Mouse (Mus musculus) embryonic facial prominence, embryonic 14.5 days (tissue): ENCODE data around the gene Inpp5k. TPM values are rescaled to one million over a fixed set of nuclear protein-coding genes. Genes with fewer than 3 reads are reported as not detected.

Experiments
- ATAC-seq: fragments of 200-750 bp; cut with Nextera tagmentation; 2 replicates; pipeline ENCODE4 v1.8.0; 2017; ENCODE audit warnings: low read depth, moderate number of reproducible peaks, moderate TSS enrichment
- DNase-seq: peaks from one replicate; pipeline ENCODE4 v3.0.0-alpha.2; 2015; ENCODE audit warnings: low spot score
- H3K27ac ChIP-seq: fragments of 300-500 bp; sonication (generic); replicated peaks from 2 replicates; pipeline ENCODE4 v1.5.1; 2014; ENCODE audit warnings: low read depth, mild to moderate bottlenecking, low read length, moderate library complexity
- H3K27me3 ChIP-seq: fragments of 300-500 bp; sonication (generic); replicated peaks from 2 replicates; pipeline ENCODE4 v1.6.1; 2014; ENCODE audit warnings: low read length; ENCODE audit not compliant: control insufficient read depth, insufficient read depth
- H3K36me3 ChIP-seq: fragments of 300-500 bp; sonication (generic); 2 replicates; pipeline ENCODE4 v1.6.1; 2014; ENCODE audit warnings: low read length, mixed read lengths; ENCODE audit not compliant: control insufficient read depth, insufficient read depth
- H3K4me1 ChIP-seq: fragments of 300-500 bp; sonication (generic); 2 replicates; pipeline ENCODE4 v1.6.1; 2014; ENCODE audit warnings: antibody characterized with exemption, low read length; ENCODE audit not compliant: control insufficient read depth, insufficient read depth
- H3K4me2 ChIP-seq: fragments of 300-500 bp; sonication (generic); 2 replicates; pipeline ENCODE4 v1.6.1; 2014; ENCODE audit warnings: low read depth, mild to moderate bottlenecking, low read length, moderate library complexity, mixed read lengths
- H3K4me3 ChIP-seq: fragments of 300-500 bp; sonication (generic); 2 replicates; pipeline ENCODE4 v1.5.1; 2014; ENCODE audit warnings: low read depth, mild to moderate bottlenecking, low read length
- H3K9ac ChIP-seq: fragments of 300-500 bp; sonication (generic); 2 replicates; pipeline ENCODE4 v1.6.1; 2014; ENCODE audit warnings: low read depth, mild to moderate bottlenecking, low read length, moderate library complexity, mixed read lengths
- H3K9me3 ChIP-seq: fragments of 300-500 bp; sonication (generic); 2 replicates; pipeline ENCODE4 v1.6.1; 2016; ENCODE audit warnings: low read length; ENCODE audit not compliant: control insufficient read depth
- WGBS: fragments of 180-500 bp; shearing (Covaris S2); extraction: QIAGEN DNeasy Blood & Tissue Kit; methylation state at CpG from one replicate; pipeline ENCODE4 v1.1.7; 2014; 5-methylcytosine and 5-hydroxymethylcytosine counted together
- polyA plus RNA-seq: library from polyadenylated mRNA; unstranded; fragments of >200 nt; fragmentation: Nextera tagmentation; extraction: Ambion mirVana; gene quantifications from 2 replicates; pipeline ENCODE4 v1.2.1, GENCODE M21; 2014

Gene Inpp5k
- polyA plus RNA-seq, 1 experiment from 2014 or later, result 23.7 TPM

DNA sequence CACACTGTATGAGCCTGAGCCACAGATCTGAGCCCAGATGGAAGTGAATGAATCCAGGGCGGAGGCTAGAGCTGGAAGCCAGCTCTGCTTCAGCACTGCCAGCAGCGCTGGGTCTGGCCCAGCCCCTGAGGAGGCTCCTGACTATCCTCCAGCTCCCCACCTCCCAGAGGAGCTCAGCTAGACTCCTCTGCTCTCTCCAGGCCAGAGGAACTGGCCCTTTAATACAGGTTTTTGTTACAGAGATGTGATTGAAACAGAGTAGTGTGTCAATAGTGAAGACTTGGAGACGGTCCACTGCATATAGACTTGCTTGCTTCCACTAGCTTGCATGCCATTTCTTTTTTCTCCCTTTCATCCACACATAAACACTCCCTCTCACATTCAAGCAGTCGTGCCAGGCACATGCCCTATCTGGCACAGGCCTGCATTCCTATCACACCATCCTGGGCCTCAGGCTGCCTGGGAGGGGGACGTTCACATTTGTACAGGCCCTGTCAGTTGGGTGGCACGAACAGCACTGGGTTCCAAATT is 17.0 kb downstream of the Inpp5k start:
- H3K4me3 ChIP-seq, result no peak overlapping the region
- H3K9ac ChIP-seq, result no peak overlapping the region
- WGBS, result 67% methylated on average over 6 of the region's 6 CpGs
- peaks cover 11% of the 10 kb centered on the region; the same call in 1 of the 2 replicates for H3K4me1 ChIP-seq
- 0 out of 2 replicates have a peak, but pooled peaks cover 5% of the 10 kb centered on the region for H3K36me3 ChIP-seq
- ATAC-seq, result no peak
- no peaks in the 10 kb centered on the region for H3K9me3 ChIP-seq
- peaks cover 8% of the 10 kb centered on the region; the same call in 1 of the 2 replicates for H3K27me3 ChIP-seq
- DNase-seq, result no peak
- no peak overlapping the region for H3K27ac ChIP-seq
- H3K4me2 ChIP-seq, result no peak overlapping the region

DNA sequence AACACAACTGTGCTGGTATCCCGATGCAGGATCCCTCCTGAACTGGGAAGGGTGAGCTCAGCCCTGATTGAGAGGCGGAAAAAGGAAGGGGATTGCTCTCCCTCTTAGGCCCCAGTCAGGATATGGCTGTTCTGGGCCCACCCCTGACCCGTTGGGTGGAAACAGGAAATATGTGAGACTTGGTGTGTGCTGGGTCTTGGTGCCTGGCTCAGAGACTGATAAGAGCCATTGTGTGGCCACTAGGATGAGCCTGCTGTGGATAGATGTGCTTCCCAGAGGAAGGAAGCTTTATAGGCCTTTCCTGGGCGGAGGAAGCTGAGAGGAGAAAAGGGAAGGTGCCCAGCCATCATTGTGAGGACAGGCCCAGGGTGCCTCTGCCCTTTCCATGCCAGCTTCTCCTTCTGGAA is 18.4 kb downstream of the Inpp5k start:
- no peaks in the 10 kb centered on the region for H3K9me3 ChIP-seq
- H3K4me2 ChIP-seq, result no peak overlapping the region
- WGBS, result 71% methylated on average over 4 of the region's 4 CpGs
- H3K9ac ChIP-seq, result no peak overlapping the region
- no peak for DNase-seq
- H3K36me3 ChIP-seq, result 0 out of 2 replicates have a peak, but pooled peaks cover 2% of the 10 kb centered on the region
- peaks cover 8% of the 10 kb centered on the region; the same call in 1 of the 2 replicates for H3K27me3 ChIP-seq
- H3K27ac ChIP-seq, result 0 out of 2 replicates have a peak overlapping the region, but pooled peaks have one; percentile 2
- no peak for ATAC-seq
- H3K4me3 ChIP-seq, result no peak overlapping the region
- peaks cover 21% of the 10 kb centered on the region for H3K4me1 ChIP-seq

DNA sequence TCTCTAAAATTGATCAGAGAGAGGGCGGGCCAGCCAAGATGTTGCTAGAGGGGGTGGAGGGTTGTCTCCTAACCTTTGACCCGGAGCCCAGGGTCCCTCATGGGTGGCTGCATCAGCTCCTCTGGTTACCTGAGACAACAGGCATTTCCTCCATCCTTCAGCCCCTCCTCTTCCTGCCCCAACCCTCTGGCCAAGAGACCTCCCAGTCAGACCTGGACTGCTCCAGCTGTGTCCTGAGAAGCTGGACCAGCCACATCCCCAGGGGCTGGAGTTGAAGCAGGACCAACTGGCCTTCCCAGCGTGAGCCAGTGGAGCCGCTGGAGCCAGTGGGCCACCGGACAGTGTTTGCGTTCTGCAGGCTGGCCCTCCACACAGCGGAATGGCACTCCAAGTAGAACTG is 19.5 kb downstream of the Inpp5k start, which contains the start of gene Myo1c:
Gene Myo1c, plus strand, starts transcription at position 194 of the 400 bp plus-strand sequence.
- WGBS, result 67% methylated on average over 7 of the region's 7 CpGs
- H3K4me3 ChIP-seq, result peak within 1 kb of the TSS; percentile 68
- peaks cover 29% of the 10 kb centered on the region for H3K4me1 ChIP-seq
- DNase-seq, result no peak
- peak within 1 kb of the TSS; percentile 80 for H3K9ac ChIP-seq
- peaks cover 8% of the 10 kb centered on the region; the same call in 1 of the 2 replicates for H3K27me3 ChIP-seq
- H3K27ac ChIP-seq, result peak within 1 kb of the TSS; percentile 77
- H3K36me3 ChIP-seq, result no peaks in the 10 kb centered on the region
- H3K9me3 ChIP-seq, result no peaks in the 10 kb centered on the region
- ATAC-seq, result no peak
- H3K4me2 ChIP-seq, result peak within 1 kb of the TSS; percentile 90

DNA sequence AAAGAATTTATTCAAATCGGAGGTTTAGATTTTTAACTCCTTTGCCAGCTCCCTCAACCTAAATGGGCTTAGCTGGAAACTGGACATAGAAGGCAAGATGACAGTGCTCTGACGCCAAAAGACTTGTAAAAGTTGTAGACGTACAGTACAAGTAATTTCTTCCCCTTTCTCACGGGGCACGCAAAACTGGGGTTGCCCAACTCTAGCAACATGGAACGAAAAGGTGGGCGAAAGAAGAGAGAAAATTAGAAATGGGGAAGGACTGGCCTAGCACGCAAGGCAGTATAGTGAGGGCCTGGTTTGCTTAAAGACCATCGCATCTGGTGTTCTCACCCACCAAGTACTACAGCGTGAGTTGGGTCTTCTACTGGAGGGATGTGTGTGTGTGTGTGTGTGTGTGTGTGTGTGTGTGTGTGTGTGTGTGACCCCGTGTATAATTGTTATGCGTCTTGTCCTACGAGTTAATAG is 20.2 kb downstream of the Inpp5k start:
- H3K36me3 ChIP-seq, result no peaks in the 10 kb centered on the region
- no peaks in the 10 kb centered on the region for H3K9me3 ChIP-seq

DNA sequence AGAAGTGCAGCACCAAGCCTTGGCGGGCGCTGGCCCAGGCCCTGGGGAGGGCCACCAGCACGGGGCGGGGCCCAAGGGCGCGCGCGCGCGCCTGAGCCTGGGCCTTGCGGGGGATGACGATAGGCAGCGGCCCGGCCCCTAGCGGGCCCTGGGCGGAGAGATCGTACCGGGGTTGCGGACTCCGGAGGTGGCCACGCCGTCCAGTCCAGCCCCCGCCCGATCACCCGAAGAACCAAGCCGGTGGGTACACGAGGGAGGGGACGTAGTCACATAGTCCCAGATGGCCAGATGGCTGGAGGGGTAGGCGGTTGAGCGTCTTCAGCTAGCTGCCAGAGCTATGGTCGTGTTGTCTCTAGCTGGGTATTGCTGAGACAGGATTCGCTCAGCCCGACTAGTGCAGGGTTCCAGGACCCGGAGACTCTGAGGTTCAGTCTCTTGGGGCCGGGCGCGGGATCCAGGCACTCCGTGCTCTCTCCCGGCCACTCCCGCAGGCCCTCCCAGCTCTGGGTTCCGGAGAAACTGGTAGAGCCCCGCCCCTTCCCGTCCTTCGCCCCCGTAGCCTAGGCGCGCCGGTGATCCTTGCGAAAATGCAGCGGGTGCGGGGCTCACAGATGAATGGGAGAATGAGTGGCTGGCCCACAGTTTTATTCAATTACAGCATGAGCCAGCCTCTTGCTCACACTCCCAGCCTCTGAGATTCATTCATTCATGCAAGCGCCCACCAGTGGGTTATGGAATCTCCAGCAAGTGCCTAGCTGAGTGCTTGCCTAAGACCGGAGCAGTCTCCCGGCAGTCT is 20.8 kb downstream of the Inpp5k start:
- Histone ChIP-seq H3K9ac (peak overlapping the region; percentile 80), H3K4me2 (peak overlapping the region; percentile 90), H3K4me1 (peaks cover 31% of the 10 kb centered on the region), H3K4me3 (peak overlapping the region; percentile 68), H3K36me3 (no peaks in the 10 kb centered on the region), H3K9me3 (no peaks in the 10 kb centered on the region), H3K27ac (peak overlapping the region; percentile 77), H3K27me3 (peaks cover 8% of the 10 kb centered on the region; the same call in 1 of the 2 replicates)
- DNase-seq (peak; percentile 76), ATAC-seq (peak; percentile 67)
- under 1% methylated on average over 30 of the region's 54 CpGs for WGBS

More for the DNA sequence above, 20.2 kb downstream of the Inpp5k start:
- peak overlapping the region; percentile 77; the same call in 1 of the 2 replicates for H3K27ac ChIP-seq
- H3K4me1 ChIP-seq, result peaks cover 29% of the 10 kb centered on the region
- H3K27me3 ChIP-seq, result peaks cover 8% of the 10 kb centered on the region; the same call in 1 of the 2 replicates
- peak overlapping the region; percentile 80 for H3K9ac ChIP-seq
- no peak for ATAC-seq
- WGBS, result 57% methylated on average over 10 of the region's 13 CpGs
- no peak for DNase-seq
- H3K4me3 ChIP-seq, result peak overlapping the region; percentile 68
- peak overlapping the region; percentile 90 for H3K4me2 ChIP-seq

DNA sequence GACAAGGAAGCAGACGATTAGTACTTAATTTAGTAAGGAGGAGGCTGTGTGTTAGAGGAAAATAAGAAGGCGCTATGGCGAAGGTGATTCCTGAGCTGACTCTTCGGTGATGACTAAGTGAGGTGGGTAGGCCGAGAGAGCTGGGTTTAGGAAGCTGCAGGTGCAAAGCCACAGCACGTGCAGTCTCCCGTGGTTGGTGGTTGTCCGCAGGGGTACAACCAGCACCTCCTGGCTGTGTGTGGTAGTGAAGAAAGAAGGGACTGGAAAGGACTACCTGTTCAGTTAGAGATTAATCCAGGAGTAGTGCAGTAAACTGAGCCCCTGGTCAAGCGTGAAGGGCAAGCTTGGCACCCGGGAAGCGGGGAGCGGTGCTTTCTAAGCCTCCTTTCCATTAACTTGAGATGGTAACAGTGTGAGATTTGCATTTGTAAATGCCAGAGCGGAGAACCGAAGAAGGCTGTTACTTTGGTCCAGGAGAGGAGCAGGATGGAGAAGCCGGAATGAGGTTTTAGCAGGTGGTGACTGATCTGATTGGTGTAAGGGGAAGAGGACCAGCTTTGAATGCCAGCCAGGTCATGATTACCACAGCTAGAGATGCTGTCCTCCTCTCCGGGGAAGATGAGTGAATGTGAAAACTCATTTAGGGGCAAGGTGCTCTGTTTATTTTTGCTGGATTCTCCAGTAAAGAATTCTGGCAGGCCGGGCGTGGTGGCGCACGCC is 21.6 kb downstream of the Inpp5k start:
- H3K27me3 ChIP-seq, result peaks cover 8% of the 10 kb centered on the region; the same call in 1 of the 2 replicates
- H3K9ac ChIP-seq, result peak overlapping the region; percentile 80
- peaks cover 37% of the 10 kb centered on the region for H3K4me1 ChIP-seq
- ATAC-seq (no peak), DNase-seq (no peak)
- H3K36me3 ChIP-seq, result no peaks in the 10 kb centered on the region
- 29% methylated on average over 20 of the region's 20 CpGs for WGBS
- peak overlapping the region; percentile 90 for H3K4me2 ChIP-seq
- no peaks in the 10 kb centered on the region for H3K9me3 ChIP-seq
- H3K27ac ChIP-seq, result no peak overlapping the region; the same call in 1 of the 2 replicates
- H3K4me3 ChIP-seq, result peak overlapping the region; percentile 68

DNA sequence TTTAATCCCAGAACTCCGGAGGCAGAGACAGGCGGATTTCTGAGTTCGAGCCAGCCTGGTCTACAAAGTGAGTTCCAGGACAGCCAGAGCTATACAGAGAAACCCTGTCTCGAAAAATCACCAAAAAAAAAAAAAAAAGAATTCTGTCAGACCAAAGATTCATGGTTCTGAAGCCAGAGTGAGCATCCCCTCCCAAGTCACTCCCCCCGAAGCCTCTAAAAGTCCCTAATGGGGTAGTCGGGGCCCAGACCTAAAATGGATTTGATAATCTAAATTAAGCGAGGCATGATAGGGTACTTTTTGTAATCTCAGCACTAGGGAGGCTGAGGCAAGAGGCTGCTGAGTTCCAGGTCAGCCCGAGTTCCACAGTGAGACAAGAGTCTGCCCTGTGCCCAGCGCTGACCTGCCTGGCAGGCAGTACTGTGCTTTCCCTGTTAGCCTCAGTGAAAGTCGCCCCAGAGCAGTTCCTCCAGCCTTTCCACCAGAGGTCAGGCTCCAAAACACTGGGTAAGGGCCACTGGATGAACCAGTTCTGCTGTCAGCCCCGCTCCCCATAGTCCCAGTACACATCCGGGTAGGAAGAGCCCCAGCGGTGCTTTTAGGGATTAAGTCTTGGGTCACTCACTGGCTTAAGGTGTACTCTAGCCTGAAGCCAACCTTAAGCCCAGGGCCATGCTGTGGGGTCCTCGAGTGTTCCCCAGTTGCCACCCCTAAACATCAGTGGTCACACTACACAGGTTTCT is 22.3 kb downstream of the Inpp5k start:
- Histone ChIP-seq H3K4me1 (peaks cover 37% of the 10 kb centered on the region), H3K27me3 (peaks cover 8% of the 10 kb centered on the region; the same call in 1 of the 2 replicates), H3K9ac (peak overlapping the region; percentile 58; the same call in 1 of the 2 replicates), H3K9me3 (no peaks in the 10 kb centered on the region), H3K27ac (peak overlapping the region; percentile 75), H3K4me2 (peak overlapping the region; percentile 90), H3K4me3 (peak overlapping the region; percentile 53), H3K36me3 (peaks cover 4% of the 10 kb centered on the region; the same call in 1 of the 2 replicates)
- ATAC-seq (no peak), DNase-seq (no peak)
- 28% methylated on average over 13 of the region's 14 CpGs for WGBS
